Mouse (Mus musculus): Measurements from ENCODE around the gene Bag5. TPM values are rescaled to one million over a fixed set of nuclear protein-coding genes. Genes with fewer than 3 reads are reported as not detected.

The Bag5 gene
- polyA plus RNA-seq, 1 experiment, result 40.7 TPM

DNA sequence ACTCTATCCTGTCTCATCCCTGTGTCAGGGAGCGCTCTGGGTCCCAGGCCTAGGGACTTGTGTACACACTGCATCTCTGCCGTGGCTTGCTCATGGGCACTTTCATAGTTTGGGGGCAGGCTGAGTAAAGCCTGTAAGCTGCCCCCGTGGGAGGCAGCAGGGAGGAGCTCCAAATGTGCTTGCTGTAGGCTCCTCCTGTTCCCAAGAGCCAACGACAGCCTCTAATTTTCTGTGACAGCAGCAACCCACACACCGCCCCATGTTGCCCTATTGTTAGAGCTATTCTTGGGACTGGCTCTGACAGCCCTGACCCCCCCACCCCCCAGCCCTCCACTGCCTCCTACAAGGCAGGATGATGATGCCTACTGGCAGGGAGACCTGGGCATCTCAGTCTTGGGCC, 31.1 kb downstream of the Bag5 start:
- DNase-seq (ENCODE audit: low read depth), result no peak
- TF ChIP-seq CTCF (IDR thresholded peaks at IDR 0.05; ENCODE audit: borderline replicate concordance, extremely low read depth, insufficient read depth, insufficient read length) (no peak), POLR2A (IDR thresholded peaks at IDR 0.05; ENCODE audit: borderline replicate concordance, extremely low read depth, insufficient read depth, insufficient read length, poor library complexity, severe bottlenecking) (no peak)

DNA sequence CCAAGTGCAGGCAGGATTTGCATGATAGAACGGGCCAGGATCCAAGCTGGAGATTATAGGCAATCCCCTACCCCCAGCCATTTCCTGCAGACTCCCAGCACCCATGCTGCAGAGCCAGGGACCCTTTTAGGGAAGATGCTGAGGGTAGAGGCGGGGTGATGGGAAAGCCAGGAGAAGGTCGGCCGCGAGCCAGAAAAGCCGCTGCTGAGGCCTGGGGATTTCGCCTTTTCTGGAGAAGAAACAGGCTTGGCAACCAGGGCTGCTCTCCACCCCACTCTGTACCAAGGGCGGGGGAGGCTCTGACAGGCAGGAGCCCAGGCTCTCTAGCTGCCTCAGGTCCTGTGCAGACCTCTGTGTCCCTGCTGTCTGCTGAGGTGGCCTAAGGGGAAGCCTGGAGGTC, 31.8 kb downstream of the Bag5 start:
- no peak for TF ChIP-seq CTCF (IDR thresholded peaks at IDR 0.05; ENCODE audit: borderline replicate concordance, extremely low read depth, insufficient read depth, insufficient read length)
- no peak for TF ChIP-seq POLR2A (IDR thresholded peaks at IDR 0.05; ENCODE audit: borderline replicate concordance, extremely low read depth, insufficient read depth, insufficient read length, poor library complexity, severe bottlenecking)
- no peak for DNase-seq (ENCODE audit: low read depth)

DNA sequence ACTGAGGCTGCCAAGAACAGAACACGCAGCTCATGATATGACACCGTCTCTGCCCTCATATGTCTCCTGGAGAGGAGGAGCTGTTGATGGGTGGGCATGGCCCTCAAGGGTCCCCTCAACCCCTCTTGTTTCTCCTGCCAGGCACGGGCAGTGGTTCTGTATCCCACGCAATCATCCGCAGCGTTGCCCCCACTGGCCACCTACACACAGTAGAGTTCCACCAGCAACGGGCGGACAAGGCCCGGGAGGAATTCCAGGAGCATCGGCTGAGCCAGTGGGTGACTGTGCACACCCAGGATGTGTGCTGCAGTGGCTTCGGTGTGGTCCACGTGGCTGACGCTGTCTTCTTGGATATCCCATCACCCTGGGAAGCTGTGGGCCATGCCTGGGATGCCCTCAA, 32.4 kb downstream of the Bag5 start:
- no peak for DNase-seq (ENCODE audit: low read depth)
- TF ChIP-seq POLR2A (IDR thresholded peaks at IDR 0.05; ENCODE audit: borderline replicate concordance, extremely low read depth, insufficient read depth, insufficient read length, poor library complexity, severe bottlenecking) (no peak), CTCF (IDR thresholded peaks at IDR 0.05; ENCODE audit: borderline replicate concordance, extremely low read depth, insufficient read depth, insufficient read length) (no peak)

DNA sequence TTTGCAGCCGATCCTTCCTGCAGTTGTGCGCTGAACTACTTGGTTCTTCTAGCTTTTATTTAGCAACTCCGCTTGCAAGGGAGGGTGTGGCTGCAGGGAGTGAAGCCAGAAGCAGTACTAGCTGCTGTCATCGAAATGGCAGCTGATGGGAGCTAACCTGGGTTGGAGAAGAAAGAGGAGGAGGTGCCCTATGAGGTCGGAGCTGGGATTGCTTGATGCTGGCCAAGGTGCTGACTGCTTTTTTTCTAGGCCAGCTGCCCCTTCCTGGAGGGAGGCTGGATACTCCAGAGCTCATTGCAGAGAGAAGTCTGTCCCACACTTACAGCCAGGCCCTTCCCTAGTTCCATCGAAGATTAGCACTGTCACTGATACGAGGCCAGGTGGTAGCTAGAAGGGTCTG, 34.1 kb downstream of the Bag5 start:
- no peak for TF ChIP-seq POLR2A (IDR thresholded peaks at IDR 0.05; ENCODE audit: borderline replicate concordance, extremely low read depth, insufficient read depth, insufficient read length, poor library complexity, severe bottlenecking)
- no peak for TF ChIP-seq CTCF (IDR thresholded peaks at IDR 0.05; ENCODE audit: borderline replicate concordance, extremely low read depth, insufficient read depth, insufficient read length)
- DNase-seq (ENCODE audit: low read depth), result no peak

DNA sequence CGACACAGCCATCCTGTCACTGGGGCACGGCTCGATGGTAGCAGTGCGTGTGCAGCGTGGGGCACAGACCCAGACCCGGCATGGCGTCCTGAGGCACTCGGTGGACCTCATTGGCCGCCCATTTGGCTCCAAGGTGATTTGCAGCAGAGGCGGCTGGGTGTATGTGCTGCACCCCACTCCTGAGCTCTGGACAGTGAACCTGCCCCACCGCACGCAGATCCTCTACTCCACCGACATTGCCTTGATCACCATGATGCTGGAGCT, 34.5 kb downstream of the Bag5 start:
- no peak for TF ChIP-seq POLR2A (IDR thresholded peaks at IDR 0.05; ENCODE audit: borderline replicate concordance, extremely low read depth, insufficient read depth, insufficient read length, poor library complexity, severe bottlenecking)
- TF ChIP-seq CTCF (IDR thresholded peaks at IDR 0.05; ENCODE audit: borderline replicate concordance, extremely low read depth, insufficient read depth, insufficient read length), result no peak
- DNase-seq (ENCODE audit: low read depth), result no peak

DNA sequence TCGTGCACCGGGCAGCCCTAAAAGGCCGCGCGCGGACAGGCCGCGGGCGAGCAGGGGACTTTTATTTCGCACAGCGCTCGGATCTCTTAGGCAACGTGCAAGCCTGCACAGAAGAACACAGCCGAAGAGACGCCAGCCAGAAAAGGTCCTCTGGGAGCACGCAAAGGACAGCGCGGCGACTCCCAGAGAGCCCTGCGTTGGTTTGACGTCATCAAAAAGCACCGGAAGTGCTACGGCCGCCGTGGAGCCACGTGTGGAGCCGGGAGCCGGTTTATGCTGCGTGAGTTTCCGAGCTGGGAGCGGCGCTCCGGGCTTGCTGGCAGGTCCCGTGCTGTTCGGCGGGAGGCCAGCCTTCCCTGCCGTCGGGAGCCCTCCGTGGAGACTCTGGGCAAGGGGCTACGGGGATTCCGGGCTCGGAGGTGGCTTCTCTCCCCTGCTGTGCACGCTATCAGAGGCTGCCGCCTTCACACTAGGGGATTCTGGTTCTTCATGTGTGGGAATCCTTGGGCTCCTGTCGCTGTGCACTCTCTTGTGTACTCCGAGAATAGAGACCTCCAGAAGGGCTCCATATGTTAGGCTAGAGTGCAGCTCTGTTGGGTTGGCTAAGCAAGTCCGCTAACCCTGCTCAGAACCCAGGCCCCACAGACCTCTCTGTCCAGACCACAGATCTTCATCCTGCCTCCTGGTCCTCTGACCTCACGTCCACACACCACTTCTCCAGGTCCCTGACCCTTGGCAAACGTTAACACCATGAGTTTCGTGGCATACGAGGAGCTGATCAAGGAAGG, 35.0 kb downstream of the Bag5 start, which contains the start of gene Trmt61a:
Trmt61a (plus strand) TSS at position 224 of the 788 bp plus-strand sequence.
- TF ChIP-seq CTCF (IDR thresholded peaks at IDR 0.05; ENCODE audit: borderline replicate concordance, extremely low read depth, insufficient read depth, insufficient read length) (no peak), POLR2A (IDR thresholded peaks at IDR 0.05; ENCODE audit: borderline replicate concordance, extremely low read depth, insufficient read depth, insufficient read length, poor library complexity, severe bottlenecking) (peak; percentile 58; the same call in 1 of the 2 replicates)
- peak; percentile 97 for DNase-seq (ENCODE audit: low read depth)

DNA sequence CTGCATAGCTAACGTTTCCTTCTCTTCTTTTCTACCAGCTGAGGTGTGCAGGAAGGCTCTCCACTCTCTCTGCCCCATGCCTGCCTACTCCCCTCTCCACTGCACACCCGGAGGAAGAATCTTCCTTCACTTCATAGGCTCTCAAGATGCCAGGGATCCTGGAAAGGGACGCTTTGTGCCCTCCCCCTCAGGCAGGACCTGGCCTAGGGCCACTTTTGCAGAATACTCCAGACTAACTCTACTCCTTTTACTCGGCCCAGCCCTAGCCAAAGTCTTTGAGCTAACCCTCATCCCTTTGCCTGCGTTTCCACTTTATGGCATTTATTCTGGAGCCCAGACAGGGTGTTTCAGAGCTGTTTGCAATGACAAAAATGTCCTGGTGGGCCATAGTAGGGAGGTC, 35.6 kb downstream of the Bag5 start:
- no peak for TF ChIP-seq POLR2A (IDR thresholded peaks at IDR 0.05; ENCODE audit: borderline replicate concordance, extremely low read depth, insufficient read depth, insufficient read length, poor library complexity, severe bottlenecking)
- TF ChIP-seq CTCF (IDR thresholded peaks at IDR 0.05; ENCODE audit: borderline replicate concordance, extremely low read depth, insufficient read depth, insufficient read length), result no peak
- no peak for DNase-seq (ENCODE audit: low read depth)

DNA sequence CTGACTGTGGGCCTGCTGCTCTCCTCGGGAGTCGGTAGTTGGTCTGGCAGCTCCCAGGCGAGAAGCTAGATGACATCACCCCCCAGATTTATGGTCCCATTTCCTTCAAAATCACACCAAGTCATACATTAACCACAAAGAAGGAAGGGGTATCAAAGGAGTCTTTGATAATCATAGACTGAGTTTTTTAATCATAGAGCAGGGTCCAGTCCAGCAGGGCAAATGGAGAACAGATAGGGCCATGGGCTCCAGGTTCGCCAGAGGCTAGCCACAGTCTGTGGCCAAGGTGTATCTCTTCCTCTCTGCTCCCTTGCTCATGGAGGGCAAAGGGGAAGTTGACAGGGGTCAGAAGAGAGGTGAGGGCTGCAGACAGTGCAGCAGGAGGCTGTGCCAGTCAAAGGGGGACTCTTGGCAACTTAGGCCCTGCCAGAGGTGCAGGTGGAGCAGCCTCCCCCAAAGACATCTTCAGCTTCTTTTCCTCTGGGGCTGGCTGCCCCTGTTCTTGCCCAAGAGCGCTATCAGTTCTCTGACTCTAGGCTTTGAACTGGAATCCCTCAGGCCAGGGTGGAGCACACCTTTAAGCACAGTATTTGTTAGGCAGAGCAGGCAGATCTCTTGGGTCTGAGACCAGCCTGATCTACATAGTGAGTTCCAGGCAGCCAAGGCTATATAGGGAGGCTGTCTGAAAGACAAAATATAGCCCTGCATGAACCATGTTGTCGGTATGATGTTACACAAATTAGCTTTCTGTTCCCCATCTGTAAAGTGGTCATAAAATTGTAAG, 37.1 kb downstream of the Bag5 start:
- no peak for DNase-seq (ENCODE audit: low read depth)
- TF ChIP-seq CTCF (IDR thresholded peaks at IDR 0.05; ENCODE audit: borderline replicate concordance, extremely low read depth, insufficient read depth, insufficient read length) (no peak), POLR2A (IDR thresholded peaks at IDR 0.05; ENCODE audit: borderline replicate concordance, extremely low read depth, insufficient read depth, insufficient read length, poor library complexity, severe bottlenecking) (no peak)

DNA sequence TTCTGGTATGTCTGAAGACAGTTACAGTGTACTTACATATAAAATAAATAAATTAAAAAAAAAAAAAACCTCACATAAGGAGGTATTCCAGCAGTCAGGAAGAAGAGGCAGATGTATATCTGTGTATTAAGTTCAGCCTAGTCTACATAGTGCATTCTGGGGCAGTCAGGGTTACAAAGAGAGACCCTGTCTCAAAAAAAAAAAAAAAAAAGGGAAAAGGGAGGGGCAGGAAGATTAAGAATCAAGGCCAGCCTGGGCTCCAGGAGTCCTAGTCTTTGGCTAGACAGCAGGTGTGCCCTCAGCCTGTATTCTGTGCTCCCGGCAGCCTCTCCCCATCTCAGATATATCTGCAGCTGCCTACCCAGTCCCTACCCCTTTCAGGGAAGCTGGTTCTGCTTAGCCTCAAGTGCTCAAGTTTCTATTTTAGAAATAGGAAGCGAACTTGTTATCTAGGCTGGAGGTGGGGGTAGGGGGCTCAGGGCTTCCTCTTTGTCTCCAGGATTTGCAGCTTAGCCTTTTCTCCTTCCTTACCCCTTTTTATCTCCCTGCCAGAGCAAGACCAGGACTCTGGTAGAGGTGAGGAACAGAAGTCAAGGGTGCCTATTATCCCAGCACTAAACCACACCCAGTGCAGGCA, 38.1 kb downstream of the Bag5 start:
- DNase-seq (ENCODE audit: low read depth), result no peak
- TF ChIP-seq CTCF (IDR thresholded peaks at IDR 0.05; ENCODE audit: borderline replicate concordance, extremely low read depth, insufficient read depth, insufficient read length) (no peak), POLR2A (IDR thresholded peaks at IDR 0.05; ENCODE audit: borderline replicate concordance, extremely low read depth, insufficient read depth, insufficient read length, poor library complexity, severe bottlenecking) (no peak)

DNA sequence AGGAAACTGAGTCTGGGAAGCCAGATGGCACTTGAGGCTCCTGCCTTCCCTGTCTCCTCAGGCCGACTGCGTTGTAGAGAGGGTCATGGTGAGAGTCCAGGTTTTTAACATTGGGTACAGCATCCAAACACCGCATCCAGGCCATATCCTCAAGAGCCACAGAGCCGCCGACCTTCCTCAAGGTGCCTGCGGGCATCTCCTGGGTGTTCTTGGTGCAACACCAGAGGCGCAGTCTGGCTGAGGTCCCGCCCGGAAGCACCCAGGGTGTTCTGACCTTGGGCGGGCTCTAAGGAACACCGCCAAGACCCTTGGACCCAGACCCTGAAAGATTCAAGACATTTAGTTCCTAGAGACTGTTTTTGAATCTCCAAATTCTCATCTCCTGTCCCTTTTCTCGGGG, 40.5 kb downstream of the Bag5 start:
- TF ChIP-seq CTCF (IDR thresholded peaks at IDR 0.05; ENCODE audit: borderline replicate concordance, extremely low read depth, insufficient read depth, insufficient read length), result no peak
- TF ChIP-seq POLR2A (IDR thresholded peaks at IDR 0.05; ENCODE audit: borderline replicate concordance, extremely low read depth, insufficient read depth, insufficient read length, poor library complexity, severe bottlenecking), result no peak
- no peak for DNase-seq (ENCODE audit: low read depth)

DNA sequence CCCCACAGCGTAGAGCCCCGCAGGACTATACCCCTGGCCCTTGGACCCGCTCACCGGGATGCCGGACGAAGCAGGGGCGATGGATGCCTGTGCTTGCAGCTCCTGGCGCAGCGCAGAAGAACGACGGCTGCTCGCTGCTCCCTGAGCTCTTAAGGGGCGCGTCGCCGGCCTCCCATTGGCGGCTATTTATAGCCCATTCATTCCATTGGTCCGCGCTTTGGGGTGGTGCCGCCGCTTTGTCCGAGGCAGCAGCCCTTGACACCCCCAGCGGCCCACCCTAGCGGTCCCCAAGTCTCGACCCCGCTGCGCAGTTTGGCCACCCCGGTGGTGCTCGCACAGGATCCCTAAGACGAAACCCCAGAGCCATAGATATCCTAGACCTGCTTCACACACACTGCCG, 40.9 kb downstream of the Bag5 start, which contains the start of gene Ckb:
Ckb (minus strand) TSS at position 163 of the 400 bp plus-strand sequence.
- TF ChIP-seq CTCF (IDR thresholded peaks at IDR 0.05; ENCODE audit: borderline replicate concordance, extremely low read depth, insufficient read depth, insufficient read length) (no peak), POLR2A (IDR thresholded peaks at IDR 0.05; ENCODE audit: borderline replicate concordance, extremely low read depth, insufficient read depth, insufficient read length, poor library complexity, severe bottlenecking) (peak; percentile 94)
- peak; percentile 97 for DNase-seq (ENCODE audit: low read depth)
